Mouse (Mus musculus): ENCODE results near the gene Gm13124. TPM values are rescaled to one million over a fixed set of nuclear protein-coding genes. Genes with fewer than 3 reads are reported as not detected.

Gm13124 gene
- polyA plus RNA-seq (2014; fragmentation: Illumina TruSeq; extraction: RNeasy Lipid Tissue Mini Kit (QIAGEN cat#74804); ENCODE audit: low read depth, low replicate concordance), result not detected

DNA sequence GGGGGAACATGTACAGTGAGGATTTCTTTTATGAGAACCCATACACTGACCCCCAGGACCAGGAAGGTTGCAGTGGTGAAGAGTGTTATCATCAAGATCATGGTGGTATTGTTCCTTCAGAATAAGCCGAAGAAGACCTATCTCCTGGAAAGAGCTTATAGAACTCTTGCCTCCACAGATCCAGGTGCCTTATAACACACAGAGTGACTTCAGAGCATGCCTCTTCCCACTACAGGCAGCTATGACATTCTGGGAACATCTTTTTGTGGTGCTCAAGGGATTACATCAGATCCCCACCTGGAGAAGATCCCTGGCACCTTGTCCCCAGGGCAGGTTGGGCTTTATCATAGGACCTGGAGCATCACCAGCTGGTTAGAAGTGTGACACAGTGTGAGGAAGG lies at the start of gene Gm13124:
Gm13124 (minus strand) TSS at position 101 of the 400 bp plus-strand sequence.

DNA sequence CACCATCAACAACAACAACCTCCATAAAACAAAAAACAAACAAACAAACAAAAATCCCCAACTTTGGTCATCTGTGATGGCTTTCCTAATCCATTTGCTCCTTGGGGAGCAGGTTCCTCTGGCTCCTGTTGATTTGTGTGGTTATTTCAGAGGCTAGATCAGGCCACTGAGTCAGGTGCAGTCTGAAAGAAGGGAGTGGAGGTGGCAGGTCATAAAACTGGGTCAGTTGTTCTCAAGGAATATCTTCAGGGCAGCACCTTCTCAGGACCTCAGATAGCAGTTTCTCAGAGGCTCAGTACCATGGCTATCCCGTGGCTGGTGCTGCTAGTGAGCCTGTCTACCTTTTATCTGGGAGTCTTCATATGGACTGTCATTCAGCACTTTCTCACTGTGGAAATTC lies 48.5 kb upstream of the Gm13124 start, which contains the start of gene Aadacl4:
Aadacl4 (plus strand) TSS at position 301 of the 400 bp plus-strand sequence.

DNA sequence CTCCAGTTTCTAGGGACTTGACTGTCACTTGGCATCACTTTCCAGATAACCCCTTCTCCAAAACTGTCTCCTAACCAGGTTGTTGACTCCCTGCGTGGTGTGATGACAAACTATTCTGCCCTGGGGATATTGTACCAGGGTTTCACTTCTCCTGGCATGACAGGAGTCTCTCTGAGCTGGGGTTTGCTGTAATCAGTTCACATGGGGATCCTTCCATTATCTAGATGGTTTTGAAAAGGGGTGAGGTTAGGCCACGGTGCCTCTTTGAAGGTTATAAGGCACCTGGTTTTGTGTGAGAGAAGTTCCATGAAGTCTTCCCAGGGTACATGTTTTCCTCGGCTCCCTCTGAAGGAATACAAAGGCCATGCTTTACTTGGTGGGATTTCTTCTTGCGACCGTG lies 45.4 kb downstream of the Gm13124 start, which contains the start of gene 9430007A20Rik:
9430007A20Rik (plus strand) TSS at position 301 of the 400 bp plus-strand sequence.

Other genes with a start within 250 kb of the Gm13124 start
- gene Gm13128, start 234.9 kb downstream of the Gm13124 start, polyA plus RNA-seq (2014; fragmentation: Illumina TruSeq; extraction: RNeasy Lipid Tissue Mini Kit (QIAGEN cat#74804); ENCODE audit: low read depth, low replicate concordance), result not detected
- not detected for gene Gm13119, start 207.2 kb downstream of the Gm13124 start, polyA plus RNA-seq (2014; fragmentation: Illumina TruSeq; extraction: RNeasy Lipid Tissue Mini Kit (QIAGEN cat#74804); ENCODE audit: low read depth, low replicate concordance)
- gene Pramef20, start 187.2 kb downstream of the Gm13124 start, polyA plus RNA-seq (2014; fragmentation: Illumina TruSeq; extraction: RNeasy Lipid Tissue Mini Kit (QIAGEN cat#74804); ENCODE audit: low read depth, low replicate concordance), result not detected
- gene Pramef12, start 156.7 kb downstream of the Gm13124 start, polyA plus RNA-seq (2014; fragmentation: Illumina TruSeq; extraction: RNeasy Lipid Tissue Mini Kit (QIAGEN cat#74804); ENCODE audit: low read depth, low replicate concordance), result not detected
- not detected for gene 1700012P22Rik, start 126.4 kb downstream of the Gm13124 start, polyA plus RNA-seq (2014; fragmentation: Illumina TruSeq; extraction: RNeasy Lipid Tissue Mini Kit (QIAGEN cat#74804); ENCODE audit: low read depth, low replicate concordance)
- gene Gm9944, start 111.8 kb downstream of the Gm13124 start, polyA plus RNA-seq (2014; fragmentation: Illumina TruSeq; extraction: RNeasy Lipid Tissue Mini Kit (QIAGEN cat#74804); ENCODE audit: low read depth, low replicate concordance), result not detected
- not detected for gene Aadacl3, start 101.4 kb downstream of the Gm13124 start, polyA plus RNA-seq (2014; fragmentation: Illumina TruSeq; extraction: RNeasy Lipid Tissue Mini Kit (QIAGEN cat#74804); ENCODE audit: low read depth, low replicate concordance)
- gene 9430007A20Rik, start 45.3 kb downstream of the Gm13124 start, polyA plus RNA-seq (2014; fragmentation: Illumina TruSeq; extraction: RNeasy Lipid Tissue Mini Kit (QIAGEN cat#74804); ENCODE audit: low read depth, low replicate concordance), result not detected
- gene Aadacl4, start 48.6 kb upstream of the Gm13124 start, polyA plus RNA-seq (2014; fragmentation: Illumina TruSeq; extraction: RNeasy Lipid Tissue Mini Kit (QIAGEN cat#74804); ENCODE audit: low read depth, low replicate concordance), result not detected
- gene Gm436, start 121.2 kb upstream of the Gm13124 start, polyA plus RNA-seq (2014; fragmentation: Illumina TruSeq; extraction: RNeasy Lipid Tissue Mini Kit (QIAGEN cat#74804); ENCODE audit: low read depth, low replicate concordance), result not detected
- not detected for gene Gm13178, start 156.3 kb upstream of the Gm13124 start, polyA plus RNA-seq (2014; fragmentation: Illumina TruSeq; extraction: RNeasy Lipid Tissue Mini Kit (QIAGEN cat#74804); ENCODE audit: low read depth, low replicate concordance)
- gene Gm438, start 221.4 kb upstream of the Gm13124 start, polyA plus RNA-seq (2014; fragmentation: Illumina TruSeq; extraction: RNeasy Lipid Tissue Mini Kit (QIAGEN cat#74804); ENCODE audit: low read depth, low replicate concordance), result not detected